Mouse (Mus musculus): ENCODE measurements around the gene C1s1.
"Not testable (repeated sequence)": the region's sequence is repeated elsewhere in the genome, so short reads cannot be mapped to it uniquely, and the experiment has no call there.

Gene C1s1

DNA sequence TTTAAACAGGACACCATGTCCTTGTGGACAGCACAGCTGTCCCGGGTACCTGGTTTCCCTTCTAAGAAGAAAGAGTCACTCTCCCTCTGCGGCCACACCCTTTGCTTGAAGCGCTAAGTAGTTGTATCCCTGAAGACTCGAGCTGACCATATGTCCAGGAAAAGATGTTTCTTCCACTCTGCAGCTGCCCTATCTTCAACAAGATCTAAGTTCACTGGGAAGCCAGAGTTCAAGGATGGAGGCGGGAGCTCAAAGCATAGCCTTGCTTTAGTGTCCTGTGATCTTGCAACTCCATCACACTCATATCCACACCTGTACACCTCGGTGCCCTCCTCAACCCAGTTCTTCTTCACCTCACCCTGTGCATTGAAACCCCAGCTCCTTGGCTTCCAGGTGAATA, 30.2 kb downstream of the C1s1 start:
- no peak for DNase-seq

DNA sequence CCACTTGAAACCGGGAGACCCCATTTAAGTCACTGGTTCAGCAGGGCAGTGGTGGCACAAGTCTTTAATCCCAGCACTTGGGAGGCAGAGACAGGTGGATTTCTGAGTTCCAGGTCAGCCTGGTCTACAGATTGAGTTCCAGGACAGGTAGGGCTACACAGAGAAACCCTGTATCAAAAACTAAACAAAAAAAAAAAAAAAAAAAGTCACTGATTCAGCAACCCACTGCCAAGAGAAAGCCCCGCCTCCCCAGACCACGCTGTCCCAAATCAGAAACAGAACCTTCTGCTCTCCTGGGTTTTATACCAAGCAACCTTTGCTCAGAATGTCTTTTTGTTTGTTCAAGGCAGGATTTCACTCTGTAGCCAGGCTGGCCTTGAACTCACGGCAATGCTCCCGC, 33.0 kb downstream of the C1s1 start:
- DNase-seq, result not testable (repeated sequence)

DNA sequence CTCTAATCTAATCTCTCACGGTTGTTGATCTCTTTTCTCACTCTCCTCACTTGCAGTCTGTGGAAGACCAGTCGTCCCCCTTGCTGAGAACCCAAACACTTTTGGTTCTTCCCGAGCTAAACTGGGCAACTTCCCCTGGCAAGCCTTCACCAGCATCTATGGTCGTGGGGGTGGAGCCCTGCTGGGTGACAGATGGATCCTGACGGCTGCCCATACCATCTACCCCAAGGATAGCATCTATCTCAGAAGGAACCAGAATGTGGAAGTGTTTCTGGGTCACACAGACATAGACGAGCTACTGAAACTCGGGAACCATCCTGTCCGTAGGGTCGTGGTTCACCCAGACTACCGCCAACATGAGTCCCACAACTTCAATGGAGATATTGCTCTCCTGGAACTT, 33.9 kb downstream of the C1s1 start:
- no peak for DNase-seq

DNA sequence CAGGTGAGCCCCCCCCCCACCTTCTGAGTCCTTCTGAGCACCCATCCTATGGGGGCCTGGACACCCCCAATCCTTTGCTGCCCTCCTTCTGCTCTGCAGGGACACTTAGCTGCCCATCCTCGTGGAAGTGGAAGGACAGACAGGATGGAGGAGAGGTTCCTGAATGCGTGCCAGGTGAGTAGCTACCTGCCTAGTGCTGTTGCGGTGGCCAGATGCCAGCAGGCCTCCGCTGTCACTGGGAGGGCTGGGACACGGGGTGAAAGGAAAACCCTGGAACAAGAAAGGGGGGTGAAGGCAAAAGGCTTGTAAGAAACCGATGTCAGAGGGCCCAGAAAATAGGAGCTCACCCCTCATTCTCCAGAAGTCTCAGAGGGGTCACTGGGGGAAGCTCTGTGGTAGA, 35.2 kb downstream of the C1s1 start:
- no peak for DNase-seq

DNA sequence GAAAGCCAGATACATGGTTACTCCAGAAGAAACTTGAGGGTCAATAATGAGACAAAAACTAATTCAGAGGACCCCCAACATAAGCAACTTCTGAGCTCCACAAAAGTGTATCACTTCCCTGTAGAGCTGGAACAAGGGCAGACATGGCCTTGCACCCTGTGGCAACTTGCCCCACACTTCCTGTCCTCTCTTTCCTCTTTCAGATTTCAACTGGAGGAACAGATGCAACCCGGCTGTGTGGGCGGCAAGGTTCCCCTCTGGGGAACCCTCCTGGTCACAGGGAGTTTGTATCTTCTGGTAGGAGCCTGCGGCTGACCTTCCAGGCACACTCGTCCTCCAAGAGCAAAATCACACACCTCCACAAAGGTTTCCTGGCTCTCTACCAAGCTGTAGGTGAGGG, 37.1 kb downstream of the C1s1 start:
- no peak for DNase-seq

DNA sequence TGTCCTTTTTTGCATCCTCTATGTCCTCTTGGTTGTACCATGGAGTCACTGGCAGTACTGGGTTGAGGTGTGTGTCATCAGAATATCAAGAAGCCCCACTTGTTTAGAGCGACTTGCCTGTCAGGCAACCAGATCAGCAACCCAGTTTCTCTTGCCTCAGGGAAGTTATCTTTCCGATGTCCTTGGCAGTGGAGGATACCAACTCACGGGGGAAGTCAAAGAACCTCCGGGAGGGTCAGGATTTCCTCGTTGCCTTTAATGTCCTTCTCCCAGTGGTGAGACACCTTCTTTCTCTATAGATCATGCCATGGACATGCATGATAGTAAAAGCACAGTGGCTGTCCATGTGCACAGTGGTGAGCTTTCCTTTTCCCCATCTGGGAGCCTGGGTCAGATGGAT, 40.1 kb downstream of the C1s1 start:
- no peak for DNase-seq

DNA sequence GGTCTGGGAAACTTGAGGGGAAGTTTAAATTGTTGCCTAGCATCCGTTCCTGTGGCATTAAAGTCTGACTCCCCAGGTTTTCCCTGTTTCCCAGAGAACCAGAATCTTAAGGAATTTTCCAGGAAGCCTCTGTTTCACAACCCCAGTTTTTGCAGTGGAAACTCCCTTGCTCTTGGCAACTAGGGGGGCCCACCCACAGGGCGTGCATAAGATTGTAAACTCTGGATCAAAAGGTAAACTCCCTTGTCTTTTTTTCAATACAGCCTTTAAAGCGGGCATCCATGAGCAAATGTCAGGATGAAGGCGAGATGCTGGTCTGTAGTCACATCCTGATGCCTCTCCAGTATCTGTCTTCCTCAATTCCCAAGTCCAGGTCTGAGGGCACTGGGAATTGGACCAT, 40.7 kb downstream of the C1s1 start:
- DNase-seq, result no peak

DNA sequence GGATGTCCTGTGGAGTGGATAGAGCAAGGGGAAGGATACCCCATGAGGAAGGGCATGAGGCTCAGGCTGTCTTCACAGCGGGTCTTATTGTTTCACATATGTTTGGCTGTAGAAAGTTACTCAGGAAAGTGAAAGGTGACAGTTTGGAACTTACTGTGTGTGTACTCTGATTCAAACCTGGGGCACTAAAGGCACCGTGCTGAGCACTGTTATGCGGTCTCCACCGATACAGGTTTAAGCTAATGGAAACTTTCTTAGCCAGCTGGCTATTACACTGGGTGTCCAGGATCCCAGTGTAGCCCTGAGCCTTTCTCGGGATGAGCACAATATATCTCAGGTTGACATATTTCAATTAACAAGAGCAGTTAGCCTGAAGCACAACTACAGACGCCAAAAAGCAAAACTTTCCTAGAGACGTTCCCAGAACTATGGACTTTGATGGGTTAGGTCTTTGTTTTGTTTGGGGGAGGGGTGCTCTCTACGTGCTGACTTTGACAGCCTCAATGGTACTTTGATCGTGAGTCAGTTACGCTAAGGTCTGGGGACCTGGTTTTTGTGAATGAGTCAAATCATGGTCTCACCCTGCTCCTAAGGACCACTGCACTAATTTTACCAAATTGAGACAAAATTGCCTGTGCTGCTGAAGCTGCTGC, 42.1 kb downstream of the C1s1 start:
- DNase-seq, result no peak

DNA sequence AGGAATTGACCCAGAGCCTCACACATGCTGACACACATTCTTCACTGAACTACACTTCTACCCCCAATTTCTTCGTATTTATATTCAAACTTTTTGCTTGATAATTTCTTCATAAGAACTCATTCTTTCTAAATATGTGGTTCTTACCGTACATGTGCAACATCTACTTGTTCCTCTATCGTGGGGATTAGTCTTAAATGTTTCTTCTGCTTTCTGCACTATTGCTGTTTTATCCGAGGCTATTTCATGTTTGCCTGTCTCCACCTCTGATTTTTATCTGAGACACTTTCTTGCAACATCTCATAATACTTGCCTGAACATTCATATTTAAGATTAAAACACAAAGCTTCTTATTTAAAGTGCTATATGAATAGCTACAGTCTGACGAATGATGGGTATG, 46.1 kb downstream of the C1s1 start:
- no peak for DNase-seq

DNA sequence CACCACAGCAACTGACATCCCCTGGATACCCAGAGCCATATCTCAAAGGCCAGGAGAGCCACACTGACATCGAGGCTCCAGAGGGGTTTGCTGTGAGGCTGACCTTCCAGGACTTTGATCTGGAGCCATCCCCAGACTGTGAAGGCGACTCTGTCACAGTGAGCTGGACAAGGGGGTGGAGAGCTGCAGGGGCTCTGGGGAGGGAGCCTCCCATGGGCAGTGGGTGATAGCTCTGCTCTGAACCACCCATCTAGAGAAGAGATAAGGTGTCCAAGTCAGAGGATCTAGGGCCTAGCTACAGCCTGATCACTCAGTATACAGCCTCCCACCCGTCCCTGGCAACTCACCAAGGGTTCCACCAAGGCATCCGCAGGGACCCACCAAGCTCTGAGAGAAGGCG, 48.3 kb downstream of the C1s1 start:
- no peak for DNase-seq

DNA sequence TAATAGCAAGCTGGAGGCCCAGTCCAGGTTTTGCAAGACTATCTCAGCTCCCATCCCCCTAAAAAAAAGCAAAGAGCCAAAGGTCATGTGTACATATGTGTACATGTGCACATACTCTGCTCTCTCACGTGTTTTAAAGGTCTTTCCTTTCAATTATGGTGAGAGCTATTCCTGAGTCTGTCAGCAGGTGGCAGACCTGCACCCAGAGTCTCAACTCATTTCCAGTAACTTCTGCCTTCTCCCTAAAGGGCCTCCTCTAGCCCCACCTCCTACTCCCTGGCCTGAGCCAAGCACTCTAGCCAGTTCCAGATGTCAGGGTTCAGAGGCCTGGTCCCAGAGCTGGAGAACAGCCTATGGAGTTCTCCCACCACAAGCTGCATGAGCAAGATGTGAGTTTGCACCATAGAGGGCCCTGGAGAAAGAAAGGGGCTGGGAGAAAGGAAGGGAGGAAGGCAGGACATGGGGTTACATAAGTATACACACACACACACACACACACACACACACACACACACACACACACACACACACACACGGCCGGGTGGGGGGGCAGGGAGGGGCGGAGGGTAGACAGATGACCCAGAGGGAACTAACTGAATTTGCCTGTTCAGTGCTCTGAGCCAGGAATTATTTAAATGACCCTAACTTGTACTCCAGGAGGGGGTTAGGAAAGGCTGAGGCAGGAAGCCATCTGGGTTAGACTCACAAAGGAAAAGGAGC, 49.2 kb downstream of the C1s1 start, which contains the start of gene C1rl:
TSS of gene C1rl (plus strand) at position 272 of the 720 bp plus-strand sequence.
- peak; percentile 91 for DNase-seq

DNA sequence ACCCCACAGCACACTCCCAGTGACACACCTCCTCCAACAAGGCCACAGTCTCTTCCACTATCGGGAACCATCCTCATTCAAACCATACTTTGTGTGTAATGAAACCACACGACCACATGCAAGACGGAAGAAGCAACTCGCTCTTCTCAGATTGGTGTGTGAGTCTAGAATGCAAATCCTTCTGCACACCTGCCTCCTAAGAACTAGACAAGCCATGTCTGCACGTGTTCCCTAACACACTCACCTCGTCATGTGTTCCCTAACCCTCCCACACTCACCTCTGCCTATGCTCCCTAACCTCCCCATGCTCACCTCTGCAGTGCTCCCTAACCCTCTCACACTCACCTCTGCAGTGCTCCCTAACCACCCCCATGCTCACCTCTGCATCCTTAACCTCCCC, 50.7 kb downstream of the C1s1 start:
- DNase-seq, result no peak

DNA sequence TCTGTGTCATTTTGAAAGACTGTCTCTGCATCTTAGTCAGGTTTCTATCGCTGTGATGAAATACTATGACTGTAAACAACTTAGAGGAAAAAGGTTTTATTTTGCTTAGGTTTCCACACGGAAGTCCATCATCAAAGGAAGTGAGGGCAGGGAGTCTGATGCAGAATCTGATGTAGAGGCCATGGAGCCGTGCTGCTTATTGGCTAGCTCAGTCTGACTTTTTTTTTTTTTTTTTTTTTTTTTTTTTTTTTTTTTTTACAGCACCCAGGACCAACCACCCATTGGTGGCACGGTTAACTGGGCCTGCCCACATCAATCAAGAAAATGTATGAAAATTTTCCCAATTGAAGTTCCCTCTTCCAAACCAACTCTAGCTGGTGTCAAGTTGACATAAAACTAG, 53.2 kb downstream of the C1s1 start:
- no peak for DNase-seq

DNA sequence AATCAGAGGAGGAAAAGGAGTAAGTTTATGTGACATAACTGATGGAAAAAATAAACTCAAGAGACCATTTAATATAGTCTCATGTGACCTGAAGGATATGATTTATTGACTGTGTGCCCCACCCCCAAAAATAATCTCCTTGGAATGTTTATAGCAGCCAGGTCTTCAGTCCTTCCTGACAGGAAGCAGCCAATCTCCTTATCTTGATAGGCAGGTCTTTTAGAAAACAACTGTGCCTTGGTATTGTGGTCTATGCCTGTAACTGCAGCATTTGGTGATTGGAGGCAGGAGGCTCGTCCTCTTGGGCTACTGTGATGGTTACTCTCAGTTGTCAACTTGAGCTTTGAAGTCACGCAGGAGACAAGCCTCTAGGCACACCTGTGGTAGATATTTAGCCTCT, 54.6 kb downstream of the C1s1 start:
- no peak for DNase-seq

DNA sequence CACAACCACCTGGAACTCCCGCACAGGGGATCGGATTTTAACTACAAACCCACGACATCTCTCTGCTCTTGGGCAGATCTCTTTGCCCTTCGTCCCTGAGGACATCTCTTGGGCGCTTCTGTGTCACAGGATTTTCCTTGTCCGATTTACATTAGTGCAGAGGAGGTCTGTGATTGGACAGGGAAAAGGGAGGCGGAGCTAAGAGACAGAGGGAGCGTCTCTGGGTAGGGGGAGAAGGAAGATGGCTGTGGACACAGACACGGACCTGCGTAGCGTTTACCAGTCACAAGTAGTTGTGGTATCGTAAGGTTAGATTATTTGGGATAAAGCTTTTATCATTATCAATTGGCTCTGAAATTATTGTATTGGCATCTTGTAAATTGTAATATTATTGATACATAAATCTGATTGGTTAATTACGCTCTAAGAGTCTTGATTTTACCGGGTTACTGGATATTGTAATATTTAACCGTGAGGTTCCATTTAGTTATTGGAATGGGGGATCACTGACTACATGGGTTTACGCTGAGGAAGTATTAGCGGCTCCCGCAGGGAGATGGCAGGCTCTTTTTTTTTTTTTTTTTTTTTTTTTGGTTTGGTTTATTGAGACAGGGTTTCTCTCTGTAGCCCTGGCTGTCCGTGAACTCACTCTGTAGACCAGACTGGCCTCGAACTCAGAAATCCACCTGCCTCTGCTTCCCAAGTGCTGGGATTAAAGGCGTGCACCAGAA, 56.6 kb downstream of the C1s1 start:
- peak; percentile 21 for DNase-seq

DNA sequence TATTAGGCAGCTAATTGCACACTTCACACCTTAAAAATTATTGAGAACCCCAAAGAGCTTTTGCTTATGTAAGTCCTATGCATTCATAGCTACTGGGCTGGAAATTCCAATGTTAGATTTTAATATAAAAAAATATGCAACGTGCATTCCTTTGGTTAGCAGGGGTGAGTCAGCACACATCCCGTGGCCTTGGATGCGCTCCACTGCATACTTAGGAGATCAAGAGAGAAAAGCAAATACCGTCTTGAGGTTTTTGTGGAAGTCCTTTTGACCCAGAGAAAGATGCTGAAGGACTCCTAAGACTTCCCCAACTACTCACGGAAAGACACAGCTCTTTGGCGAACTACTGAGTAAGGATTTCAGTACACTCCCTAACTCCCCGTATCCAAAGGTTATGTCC, 57.3 kb downstream of the C1s1 start:
- peak; percentile 22 for DNase-seq

DNA sequence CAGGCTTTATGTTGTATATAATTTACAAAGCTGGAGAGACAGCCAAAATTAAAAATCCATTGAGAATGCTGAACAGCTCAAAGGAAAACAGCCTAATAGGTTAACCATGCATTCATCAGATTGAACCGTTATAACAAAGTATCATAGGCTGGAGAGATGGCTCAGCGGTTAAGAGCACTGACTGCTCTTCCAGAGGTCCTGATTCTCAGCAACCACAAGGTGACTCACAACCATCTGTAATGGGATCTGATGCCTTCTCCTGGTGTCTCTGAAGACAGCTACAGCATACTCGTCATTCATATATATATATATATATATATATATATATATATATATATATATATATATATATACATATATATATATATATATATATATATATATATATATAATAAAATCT, 58.3 kb downstream of the C1s1 start:
- not testable (repeated sequence) for DNase-seq

DNA sequence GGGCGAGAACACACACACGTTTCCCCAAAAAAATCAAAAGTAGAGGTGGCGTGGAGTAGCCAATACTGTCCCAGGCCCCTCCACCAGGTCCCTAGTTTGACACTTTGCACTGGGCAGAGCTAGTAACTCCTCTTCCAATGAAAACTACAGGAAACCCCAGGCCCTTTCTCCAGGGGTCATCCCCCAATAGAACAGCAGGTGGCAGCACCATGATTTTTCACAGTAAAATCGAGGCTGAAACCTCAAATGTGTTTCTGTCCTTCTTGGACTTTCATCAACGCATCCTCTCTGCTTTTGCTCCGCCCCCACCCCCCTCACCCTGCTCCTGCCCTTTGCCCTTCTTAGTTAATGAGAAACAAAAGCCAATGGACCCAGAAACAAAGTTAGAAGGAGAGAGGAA, 60.6 kb downstream of the C1s1 start:
- peak; percentile 76 for DNase-seq

All from kidney, adult 11 months (tissue).